Mouse (Mus musculus) A20 (cell line): ENCODE measurements around the gene Fam169b.
A peak's percentile ranks its signal among the peaks of the same experiment; 100 is the strongest.

Source experiments
- DNase-seq: peaks from one replicate; pipeline ENCODE4 v3.0.0-alpha.2; 2011; ENCODE audit warnings: low read depth, low spot score

The Fam169b gene

DNA sequence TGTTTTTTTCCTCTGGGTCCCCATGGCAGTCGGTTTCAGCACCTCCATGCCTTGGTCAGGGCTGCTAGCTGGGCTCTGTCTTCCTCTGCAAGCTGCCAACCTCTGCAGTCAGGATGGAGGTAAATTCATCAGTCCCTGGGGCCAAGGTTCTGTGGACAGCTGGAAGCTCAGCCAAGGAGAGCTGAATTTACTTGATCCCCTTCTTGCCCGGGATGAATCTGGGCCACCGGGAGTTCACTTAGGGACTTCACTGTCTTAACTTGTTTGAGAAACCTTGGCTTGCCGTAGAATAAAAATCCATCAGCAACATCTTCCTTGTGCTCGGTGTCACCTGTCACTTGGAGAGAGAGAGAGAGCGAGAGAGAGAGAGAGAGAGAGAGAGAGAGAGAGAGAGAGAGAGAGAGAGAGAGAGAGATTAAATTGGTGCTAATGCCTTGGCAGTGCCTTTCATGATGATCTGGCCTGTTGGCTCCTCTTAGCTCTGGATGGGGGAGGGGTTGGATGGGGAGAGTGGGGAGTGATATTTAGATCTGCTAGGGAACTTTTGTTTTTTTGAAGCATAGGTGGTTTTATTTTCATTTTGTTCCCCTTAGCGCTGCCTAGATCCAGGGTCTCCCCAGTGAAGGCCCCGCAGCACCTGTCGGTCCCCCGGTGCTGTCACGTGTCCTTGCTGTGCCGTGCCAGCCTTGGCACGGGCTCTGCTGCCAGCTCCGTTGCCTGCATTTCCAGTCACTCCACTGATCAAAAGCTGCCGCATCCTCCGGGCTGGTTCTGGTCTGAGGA is 44.6 kb downstream of the Fam169b start:
- no peak for DNase-seq

DNA sequence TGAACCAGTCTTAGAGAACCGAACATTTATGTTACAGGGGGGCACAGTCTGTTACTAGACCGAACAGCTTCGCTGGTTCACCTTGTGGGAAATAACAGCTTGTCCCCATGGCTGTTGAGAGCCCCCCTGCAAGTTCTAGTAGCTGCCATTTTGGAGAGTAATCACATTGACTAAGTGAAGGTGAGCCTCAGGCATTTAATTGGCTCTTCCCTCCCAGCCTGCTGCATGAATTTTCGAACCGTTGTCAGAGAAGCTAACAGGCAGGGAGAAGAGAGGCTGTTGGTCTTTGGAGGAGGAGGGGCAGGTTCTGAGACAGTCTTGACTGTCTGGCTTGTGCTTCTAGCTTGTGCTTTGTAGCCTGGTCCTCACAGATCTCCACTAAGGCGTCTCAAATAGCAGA is 45.3 kb downstream of the Fam169b start:
- no peak for DNase-seq

DNA sequence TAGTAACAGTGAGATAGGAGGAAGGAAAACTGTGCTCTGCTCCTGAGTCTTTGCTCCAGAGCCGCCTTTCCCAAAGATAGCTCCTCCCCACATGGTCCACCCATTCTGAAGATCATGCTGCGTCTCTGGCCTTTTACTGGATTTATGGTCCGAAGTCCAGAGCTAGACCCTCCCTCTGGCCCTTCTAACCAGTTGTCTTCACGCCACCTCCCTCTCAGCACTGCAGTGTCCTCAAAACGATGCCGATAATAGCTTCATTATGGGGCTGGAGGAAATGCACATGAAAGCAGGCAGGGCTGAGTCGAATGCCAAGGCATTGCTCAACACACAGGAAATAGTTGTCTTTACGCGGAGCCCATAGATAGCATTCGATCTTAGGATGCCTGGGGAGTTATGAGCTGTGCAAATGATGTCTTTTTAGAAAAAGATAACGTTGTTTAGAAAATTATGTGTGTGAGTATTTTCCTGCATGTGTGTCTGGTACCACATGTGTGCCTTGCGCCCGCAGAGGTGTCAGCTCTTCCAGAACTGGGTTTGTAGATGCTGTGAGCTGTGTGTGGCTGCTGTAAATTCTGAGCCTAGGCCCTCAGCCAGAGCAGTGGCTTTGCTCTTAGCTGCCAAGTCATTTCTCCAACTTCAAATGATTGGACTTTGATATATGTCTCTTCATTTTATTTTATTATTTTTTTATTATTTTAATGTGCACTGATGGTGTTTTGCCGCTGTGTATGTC is 46.6 kb downstream of the Fam169b start:
- DNase-seq = no peak

DNA sequence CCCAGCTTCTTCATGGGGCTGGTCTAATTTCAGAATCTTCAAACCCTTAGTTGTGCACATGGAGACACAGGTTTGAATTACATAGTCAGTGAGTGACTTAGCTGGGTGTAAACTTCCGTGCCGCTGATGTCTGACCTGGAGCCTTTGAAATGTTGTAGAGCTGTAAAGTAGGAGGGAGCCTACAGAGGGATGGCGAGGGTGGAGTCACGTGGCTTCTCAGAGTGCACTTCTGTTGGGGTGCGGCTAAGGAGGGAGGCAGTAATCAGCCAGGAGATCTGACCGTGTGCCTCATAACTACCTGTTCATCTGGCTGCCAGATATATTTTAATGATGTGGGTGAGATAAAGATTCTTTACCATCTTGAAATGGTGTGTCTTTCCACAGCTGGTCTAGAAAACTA is 49.4 kb downstream of the Fam169b start:
- DNase-seq = no peak

DNA sequence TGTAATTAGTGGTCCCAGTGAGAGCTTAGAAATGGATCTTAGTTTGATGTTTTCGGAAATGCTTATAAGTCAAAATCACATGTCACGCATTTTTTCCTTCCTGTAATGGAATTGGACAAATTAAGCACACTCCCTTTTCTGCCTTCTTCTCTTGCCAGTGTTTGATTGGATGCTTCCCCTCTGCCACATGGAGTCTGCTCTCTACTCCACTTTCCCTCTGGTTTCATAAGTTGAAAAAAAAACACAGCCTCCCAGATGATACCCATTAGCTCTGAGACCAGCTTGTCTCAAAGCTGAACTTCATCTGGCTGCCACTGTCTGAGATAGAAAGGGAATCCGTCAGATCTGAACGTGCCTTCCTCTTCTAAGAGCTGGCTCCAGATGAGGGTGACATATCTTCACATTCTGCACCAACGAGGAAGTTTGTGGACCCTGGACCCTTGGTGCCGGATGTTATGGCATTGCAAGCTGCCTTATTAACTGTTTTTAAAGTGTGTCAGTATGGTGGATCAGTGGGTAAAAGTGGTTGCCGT is 52.6 kb downstream of the Fam169b start:
- no peak for DNase-seq

DNA sequence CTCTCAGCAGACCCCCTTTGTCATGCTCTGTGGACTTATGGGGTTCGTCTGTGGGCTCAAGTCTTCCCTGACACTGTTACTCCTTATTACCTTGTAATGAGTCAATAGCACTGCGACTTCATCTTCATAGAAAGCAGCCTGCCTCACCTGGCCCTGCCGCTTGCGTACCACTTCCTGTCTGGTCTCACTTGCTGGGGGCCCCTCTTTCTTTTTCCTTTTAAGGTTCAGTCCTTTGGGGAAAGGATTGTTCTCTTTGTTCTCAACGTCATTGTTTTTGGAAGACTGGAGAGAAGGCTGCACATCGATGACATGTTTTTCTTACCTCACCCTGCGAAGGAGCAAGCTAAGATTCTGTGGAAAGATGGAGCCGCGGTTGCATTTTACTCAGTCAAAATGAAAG is 55.4 kb downstream of the Fam169b start:
- no peak for DNase-seq

DNA sequence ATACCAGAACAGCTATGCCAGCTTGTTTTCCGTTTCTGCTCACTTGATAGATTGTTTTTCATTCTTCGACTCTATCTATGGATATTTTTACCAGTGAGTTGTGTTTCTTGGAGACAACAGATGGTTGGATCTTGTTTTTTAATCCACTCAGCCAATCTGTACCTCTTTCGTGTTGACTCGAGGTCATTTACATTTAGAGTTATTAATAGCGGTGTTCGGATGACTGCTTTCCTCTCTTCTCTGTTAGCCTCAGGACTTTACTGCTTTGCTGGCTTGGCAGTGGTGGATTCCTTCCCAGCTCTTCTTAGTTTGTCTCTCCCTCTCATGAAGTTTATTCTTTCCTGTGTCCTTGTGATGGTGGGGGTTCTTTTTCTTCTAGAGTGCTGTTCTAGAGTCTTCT is 59.2 kb downstream of the Fam169b start:
- DNase-seq = peak; percentile 43

DNA sequence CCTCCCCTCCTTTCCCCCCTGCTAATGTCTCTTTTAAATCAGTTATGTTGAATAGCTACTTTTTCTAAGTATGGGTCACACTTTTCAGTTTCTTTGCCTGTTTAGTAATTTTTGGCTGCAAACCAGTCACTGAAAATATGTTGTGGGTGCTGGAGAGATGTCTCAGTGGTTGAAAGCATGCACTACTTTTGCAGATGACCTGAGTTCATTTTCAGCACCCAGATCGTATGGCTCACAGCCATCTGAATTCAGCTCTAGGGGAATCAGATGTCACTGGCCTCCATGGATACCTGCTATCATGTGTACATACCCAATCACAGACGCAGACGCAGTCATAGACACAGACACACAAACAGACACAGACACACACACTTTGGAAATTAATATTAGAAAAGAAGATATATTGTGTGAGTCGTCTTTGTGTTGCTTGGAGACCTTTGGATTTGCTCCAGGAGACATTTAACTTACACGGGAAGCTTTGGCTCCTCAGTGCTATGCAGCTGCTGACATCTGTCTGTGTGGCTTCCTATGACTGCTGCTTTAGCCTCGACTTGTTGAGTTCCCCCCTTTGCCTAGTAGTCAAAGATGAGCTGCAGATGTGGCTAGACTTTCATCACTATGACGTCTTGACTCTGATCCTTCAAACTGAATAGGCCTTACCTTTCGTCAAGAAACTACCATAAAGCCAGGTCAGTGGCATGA is 63.6 kb downstream of the Fam169b start:
- no peak for DNase-seq

DNA sequence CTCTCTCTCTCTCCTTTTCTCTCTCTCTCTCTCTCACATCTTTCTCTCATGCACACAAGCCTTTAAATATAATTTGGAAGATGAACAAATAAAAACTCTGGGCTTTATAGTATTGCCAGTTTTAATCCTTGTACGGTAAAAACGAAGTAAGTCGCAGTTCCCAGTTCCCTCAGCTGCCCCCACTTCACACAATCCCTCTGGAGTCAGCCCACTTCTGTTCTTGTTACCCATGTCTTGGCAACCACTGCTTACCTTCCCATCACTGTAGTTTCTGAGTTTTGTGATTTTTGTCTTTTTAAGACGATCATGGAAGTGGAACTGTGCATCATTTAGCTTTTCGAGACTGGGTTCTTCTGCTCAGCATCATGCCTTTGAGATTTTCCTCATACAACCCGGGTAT is 65.0 kb downstream of the Fam169b start:
- no peak for DNase-seq

DNA sequence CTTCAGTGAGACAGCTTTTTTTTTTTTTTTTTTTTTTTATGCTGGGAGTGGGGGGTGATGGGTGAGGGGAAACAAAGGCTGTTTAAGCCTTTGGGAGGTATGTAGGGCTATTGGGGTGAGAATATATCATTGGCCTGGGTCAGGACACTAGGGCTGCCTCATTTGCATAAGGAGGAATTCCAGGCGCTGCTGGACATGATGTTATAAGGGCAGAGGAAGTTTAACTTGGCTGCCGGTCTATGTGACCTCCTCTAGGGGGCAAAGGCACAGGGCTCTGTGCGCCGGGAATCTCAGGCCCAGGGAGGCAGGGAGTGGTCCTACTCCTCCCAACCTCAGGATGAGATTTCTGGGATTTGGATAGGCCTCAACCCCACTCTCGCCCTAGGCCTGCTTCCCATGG is 70.9 kb downstream of the Fam169b start:
- DNase-seq = no peak

DNA sequence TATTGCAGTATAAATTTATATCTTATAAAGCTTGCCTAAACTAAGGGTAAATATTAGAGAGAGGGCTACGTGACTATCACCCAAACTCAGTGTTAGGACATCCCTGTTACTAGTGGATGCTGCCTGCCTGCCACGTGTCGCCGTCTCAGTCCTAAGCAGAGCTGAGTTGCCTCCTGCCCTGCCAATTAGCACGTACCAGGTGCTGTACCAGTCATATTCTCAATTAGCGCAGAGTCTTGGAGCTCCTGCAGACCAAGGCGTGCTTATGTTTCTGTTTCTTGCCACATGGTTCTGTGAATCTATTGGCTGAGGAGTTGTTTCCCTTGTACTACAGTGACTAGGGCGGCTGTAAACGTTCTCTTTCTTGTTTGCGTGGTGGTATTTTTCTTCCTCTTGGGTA is 72.3 kb downstream of the Fam169b start:
- no peak for DNase-seq

DNA sequence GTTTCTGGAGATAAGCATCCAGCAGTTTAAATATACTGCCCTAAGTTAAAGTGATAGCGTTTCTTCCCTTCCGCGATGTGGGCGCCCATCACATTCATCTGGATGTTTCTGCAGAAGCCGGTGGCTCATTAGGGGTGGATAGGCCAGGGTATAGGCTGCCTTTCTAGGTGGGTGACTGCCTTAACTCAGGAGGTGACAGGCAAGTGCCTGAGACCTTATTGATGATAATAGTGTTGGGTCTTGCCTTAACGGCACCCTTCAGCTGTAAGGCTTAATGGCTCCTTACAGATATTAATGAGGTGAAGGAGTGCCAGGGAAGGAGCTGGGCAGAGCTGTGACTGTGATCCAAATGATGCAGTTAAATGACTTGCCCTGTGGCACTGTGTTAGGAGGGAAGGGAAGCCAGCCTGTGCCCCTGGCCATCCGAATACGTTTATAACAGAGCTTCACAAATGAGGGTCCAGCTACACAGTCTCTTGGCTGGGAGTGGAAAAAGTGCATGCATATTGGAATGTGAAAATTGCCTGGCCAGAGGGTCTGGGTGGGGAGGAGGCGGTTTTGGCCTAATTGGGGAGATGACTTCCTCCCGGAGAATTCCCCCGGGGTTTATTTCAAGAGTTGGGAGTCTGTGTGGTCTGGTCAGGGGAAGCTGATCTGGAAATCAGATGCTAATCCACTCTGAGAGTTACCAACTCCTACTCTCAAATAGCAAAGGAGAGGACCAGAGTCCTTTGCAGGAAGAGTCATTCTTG is 81.9 kb downstream of the Fam169b start:
- no peak for DNase-seq

DNA sequence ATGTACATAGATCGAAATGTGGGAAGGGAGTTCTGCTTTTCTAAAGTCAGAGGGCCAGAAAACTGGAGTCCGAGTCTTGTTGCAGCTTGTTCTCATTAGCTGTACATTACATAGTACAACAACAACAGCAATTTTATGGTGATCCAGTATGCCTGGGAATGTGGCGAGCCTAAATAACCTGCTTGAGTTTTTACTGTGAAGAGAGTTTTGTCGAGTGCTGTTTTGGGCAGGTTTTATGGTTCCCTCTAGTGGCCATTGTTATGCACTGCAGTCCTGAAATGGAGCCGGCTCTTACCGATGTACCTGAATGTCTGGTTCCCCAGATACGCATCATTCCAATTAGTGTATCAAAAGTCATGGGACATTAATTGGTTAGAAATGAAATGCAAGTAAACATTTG is 83.8 kb downstream of the Fam169b start:
- peak; percentile 71 for DNase-seq

DNA sequence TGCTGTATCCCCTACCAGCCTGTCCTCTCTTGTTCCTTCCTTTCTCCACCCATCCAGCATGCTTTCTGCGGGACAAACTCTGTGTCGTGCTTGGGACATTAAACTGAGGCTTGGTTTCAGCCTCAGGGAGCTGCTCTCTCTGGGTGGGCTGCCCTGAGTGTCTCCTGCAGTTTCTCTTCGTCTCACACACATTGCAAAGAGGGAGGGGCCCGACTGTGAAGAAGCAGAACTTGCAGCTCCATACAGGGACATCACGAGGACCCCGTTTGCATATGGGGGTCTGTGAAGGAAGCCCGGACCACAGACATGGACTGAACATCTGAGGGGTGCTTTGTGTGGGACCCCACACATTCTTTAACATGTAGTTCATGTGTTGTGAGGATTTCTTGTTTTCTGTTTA is 89.0 kb downstream of the Fam169b start:
- no peak for DNase-seq

DNA sequence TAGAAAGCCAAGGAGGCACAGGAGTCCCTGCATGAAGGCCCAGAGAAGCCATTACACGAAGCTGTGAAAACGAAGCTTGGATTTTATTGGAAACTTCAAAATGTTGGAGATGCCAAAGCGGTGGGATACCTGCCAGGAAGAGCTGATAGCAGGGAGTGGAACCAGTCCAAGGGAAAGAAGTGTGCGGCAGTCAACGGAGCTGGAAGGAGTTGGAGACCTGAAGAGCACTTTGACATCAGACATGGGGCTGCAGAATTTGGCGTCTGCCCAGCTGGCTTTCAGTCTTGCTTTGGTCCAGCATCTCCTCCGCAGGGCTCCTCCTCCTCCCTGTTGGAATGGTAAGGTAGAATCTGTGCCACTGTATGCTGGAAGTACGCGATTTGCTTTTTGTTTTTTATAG is 92.1 kb downstream of the Fam169b start:
- no peak for DNase-seq

DNA sequence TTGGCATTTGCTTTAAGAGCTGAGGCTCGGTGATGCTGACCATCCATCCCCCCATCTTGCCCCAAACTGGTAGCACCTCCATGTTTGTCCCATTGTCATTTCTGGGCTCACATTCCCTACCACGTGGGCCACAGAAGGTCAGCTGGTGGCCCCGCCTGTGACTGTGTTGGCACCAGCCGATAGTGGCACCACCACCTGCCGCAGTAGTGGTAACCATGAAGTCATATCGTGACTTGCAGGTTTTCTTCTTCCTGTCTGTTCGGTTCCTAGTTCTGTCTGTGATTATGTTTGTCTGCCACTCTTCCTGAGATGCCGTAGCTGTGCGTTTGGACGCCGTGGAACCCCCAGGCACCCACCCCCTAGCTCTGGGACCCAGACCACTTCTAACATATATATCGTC is 95.3 kb downstream of the Fam169b start:
- DNase-seq = no peak

DNA sequence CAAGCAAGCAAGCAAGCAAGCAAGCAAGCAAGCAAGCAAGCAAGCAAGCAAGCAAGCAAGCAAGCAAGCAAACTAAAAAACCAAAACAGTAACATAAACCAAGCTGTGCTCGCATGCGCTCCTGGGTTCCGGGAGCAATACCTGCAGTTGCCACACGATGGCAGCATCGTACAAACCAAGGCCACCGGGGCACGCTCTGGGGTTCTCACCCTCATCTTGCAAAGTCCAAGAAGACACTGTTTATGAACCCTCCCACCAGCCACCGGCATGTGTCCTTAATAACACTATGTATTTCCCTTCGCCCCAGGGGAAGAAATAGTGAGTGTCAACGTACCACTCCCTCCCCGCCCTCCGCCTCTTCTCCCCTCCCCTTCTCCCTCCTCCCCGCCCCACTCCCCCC is 96.1 kb downstream of the Fam169b start:
- peak; percentile 87 for DNase-seq

DNA sequence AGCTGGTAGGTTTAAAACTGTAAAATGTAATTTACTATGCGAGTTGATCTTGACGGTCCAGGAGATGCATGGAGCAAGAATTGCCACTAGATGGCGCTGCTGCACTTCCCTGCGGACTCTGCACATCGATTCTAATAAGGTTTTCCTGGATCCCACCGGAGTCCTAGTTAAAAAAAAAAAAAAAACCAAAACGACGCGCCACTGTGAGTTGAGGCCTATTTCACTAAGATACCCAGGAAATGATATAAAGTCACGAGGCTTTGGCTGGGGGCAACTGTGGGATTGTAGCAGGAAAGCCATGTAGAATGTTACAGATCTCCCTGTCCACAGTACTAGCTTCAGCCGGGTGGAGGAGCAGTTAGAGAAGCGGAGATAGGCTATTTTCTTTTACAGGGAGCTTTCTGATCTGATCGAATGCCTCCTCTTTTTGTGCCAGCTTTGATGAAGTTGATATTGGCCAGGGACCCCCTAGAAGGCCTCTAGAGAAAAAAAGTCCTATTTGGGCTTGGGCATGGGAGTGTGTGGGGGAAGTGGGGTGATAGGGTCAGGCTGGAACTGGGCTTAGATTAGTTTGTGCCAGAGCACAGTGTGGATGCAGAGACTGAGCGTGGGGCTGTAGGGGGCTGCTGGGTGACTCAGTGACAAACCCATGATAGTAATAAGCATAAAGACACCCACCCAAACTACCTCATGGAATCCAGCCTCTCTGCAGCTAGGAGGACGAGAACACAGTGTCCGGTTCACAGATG is 100.6 kb downstream of the Fam169b start:
- DNase-seq = peak; percentile 70

DNA sequence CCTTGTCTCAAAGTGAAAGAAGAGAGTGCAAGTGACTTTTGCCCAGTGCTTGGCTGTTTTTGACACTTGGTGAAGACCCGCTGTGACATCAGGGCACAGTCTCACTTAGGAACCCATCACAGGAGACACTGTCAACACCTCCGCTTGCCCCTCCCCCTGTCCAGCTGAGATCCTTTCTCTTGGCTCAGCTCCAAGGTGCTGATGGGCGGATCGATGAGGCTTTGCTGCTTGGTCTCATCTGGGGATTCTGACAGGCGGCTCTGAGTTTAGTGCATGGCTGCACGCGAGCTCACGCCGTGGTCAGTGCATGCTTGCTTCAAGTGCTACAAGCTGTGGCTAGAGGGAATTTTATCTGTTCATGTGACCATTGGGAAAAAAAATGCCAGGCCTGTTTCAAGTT is 108.5 kb downstream of the Fam169b start:
- no peak for DNase-seq

DNA sequence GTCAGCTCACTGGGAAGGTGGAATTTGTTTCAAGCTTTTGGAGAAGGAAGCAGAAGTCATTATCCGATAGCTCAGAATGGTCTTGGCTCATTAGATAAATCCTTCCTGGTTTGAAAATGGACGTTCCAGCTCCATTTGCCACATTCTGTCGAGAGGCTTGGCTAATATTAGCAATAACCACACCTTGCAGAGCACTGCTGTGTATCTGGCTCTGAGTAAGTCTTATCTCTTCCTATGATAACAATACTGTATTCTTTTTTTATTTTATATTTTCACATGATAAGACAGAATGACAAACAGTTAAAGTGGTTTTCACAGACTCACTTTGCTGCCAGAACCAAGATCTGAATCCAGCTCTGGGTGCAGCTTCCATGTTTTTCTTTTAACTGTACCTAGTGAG is 113.1 kb downstream of the Fam169b start:
- no peak for DNase-seq

DNA sequence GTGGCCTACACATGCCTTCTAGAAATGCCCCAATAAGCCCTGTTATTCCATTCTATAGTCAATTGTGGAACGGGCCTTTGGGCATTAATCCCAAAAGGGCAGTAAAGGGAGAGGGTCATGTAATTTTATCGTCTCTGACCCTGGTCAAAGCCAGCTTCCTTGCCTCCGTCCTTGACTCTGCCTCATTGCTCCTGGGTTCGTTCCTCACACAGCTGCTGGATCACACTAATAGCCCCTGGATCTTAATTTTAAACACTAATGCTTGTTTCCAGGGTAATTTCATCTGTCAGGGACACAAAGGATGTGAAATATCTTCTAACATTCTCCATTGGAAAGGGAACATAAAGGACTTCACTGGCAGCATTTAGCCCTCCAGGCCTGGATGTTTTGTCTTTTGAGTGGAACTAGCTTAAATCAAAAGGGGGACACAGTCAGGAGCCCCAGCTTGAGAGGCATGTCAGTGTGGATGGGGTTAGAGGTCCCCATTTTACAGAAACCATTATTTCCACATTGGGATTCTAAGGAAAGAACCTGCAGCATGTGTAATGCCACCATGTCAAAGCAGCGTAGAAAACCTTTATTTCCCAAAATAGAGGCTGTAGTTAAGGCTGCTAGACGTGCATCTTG is 122.2 kb downstream of the Fam169b start:
- no peak for DNase-seq
